Mouse (Mus musculus) cerebellum, adult 11-12 months (tissue): Measurements from ENCODE around the gene Lrp11.
"Not testable (repeated sequence)": the region's sequence is repeated elsewhere in the genome, so short reads cannot be mapped to it uniquely, and the experiment has no call there.

Experiments
- DNase-seq: peaks from one replicate; pipeline ENCODE4 v3.0.0; 2022

Gene Lrp11

DNA sequence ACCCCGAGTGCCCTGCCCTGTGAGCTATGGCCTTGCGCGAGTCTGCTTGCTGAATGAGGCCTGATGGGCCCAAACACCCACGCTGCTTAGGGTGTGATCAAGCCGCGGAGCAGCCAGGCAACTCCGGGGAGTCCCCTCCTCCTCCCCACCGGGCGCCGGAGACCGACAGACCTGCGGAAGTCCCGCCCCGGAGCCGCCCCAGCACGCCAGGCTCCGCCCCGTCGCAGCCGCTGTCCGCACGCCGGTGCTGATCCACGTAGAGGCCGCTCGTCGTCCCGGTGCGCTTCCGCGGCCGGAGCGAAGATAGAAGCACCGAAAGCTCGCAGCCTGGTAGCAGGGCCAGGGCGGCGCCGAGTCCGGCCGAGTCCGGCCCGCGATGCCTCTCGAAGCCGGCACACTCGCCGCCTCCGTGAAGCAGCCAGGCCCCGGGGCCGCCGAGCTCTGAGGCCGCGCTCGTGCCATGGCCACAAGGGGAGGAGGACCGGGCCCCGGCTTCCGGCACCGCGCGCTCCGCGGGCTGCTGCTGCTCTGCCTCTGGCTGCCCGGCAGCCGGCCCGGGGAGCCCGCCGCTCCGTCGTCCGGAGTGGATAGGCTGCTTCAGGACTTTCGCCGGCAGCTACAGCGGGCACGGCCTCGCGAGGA is at the start of gene Lrp11:
Gene Lrp11, plus strand, starts transcription at position 209 of the 642 bp plus-strand sequence.
- DNase-seq: peak; percentile 88

DNA sequence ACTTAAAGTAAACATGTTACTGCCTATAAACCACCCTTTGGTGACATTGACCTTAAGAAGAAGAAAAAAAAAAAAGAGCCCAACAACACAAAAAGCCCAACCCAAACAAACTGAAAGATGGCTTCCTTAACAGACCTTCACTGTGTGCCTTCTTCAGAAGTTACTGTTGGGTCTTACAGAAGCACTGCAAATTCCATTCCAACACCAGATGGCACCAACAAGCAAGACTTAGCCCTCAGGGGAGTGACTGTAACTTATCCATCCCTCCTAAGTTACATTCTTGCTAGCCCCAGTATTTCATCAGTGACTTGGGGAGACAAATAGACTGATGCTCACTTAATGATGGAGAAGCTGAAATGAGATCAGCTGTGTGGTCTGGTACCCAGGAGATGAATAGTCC is 11.6 kb upstream of the Lrp11 start:
- no peak for DNase-seq

DNA sequence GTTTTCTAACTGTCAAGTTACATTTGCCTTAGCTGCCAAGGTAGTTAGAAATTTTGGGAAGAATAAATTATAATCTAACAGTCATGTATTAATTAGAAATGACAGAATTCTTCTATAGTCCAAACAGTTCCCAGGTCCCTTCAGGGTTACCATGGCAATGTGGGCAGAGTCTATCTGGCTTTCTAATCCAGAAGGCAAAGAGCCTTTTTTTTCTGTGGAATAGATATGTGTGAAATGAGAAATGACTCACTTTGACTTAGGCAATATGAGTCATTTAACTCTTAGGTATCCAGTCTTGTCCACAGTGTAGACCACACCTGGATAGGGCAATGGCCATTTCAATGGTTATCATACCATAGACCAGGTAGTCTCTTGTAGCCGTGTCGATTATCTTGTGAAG is 8.2 kb upstream of the Lrp11 start:
- no peak for DNase-seq

DNA sequence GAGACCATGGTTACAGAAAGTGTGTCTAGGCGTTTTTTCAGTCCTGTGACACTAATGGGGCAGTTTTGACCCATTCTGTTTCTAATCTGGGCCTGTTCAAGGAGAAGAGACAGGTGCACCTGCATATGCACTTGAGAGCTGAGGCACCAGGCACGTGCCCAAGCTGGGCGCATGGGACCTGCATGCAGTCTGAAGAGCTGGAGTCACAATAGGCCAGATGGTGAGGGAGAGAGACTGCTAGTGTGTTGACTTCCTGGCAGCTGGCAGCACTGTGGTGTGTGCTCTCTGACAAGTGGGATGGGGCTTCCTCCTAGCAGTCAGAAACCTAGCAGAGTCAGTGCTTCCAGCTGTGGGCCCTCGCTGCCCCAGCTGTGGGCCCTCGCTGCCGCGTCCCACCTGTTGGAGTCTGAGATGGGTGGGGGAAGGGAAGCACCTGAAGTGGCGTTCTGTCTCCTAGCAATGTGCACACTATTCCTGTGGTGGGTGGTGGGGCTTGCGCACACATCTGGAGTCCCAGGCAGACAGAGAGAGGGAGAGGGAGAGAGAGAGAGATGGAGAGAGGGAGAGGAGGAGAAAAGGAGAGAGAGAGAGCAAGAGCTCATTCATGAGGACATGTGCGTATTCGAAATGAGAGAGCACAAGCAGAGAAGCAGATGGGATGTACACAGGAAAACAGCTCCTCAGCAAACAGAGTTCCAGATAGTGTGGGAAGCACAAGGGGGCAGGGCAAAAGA is 7.3 kb upstream of the Lrp11 start:
- DNase-seq: no peak

DNA sequence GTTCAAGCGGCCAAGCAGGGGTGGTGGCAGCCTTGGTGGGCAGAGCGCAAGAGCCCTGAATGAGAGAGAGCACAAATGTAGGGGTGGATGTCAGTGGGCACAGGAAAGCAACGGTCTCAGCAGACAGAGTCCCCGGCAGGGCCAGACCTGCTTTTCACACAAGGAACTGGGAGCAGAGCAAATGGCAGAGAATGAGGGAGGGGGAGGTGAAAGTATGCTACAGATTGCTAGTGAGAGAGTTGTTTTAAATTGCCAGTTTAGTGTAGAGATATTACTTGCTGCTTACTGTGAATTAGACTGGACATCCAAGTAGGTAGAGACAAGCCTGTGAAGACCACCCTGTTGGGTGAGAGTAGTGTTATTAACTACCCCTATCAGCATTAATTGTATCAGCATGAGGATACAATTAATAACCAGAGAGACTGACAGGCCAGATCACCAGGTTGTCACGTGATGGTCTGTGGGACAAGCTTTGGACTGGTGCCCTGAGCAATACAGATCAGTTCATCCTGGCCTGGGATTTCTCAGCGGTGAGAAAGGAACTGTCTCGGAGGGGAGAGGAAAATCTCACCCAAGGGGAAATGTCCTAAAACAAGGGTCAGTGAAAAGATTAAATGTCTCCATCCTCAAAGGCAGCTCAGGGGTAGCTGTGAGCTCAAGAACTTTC is 6.6 kb upstream of the Lrp11 start:
- no peak for DNase-seq

DNA sequence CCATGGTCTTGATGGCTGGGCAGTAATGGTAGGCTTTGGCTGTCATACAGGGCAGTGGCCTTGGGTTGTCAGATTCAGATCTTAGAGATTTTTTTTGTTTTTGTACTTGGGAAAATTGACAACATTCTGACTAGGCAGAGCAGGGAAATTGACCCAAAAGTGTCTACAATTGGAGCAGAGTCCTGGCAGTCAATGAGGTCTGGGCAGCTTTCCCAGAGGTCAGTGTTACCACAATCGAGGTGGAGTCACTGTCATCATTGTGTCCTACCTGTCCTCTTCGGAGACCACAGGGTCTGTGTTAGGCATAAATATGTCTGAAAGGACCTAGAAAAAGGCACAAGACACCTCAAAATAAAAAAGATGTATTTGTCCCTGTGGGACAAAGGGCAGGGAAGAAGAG is 2.8 kb upstream of the Lrp11 start:
- no peak for DNase-seq

DNA sequence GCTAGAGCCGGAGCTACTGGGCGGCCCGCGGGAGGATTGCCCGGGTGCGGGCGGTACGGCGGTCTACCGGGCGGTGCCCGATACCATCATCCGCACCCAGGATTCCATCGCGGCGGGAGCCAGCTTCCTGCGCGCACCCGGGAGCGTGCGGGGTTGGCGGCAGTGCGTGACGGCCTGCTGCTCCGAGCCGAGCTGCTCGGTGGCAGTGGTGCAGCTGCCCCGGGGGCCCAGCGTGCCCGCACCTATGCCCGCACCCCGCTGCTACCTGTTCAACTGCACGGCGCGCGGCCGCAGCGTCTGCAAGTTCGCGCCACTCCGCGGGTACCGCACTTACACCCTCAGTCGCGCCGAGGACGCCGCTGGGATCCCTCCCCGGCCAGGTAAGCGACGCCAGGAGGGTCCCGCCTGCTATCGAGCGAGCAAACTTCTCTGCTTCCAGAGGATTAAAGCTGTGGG is 662 bp downstream of the Lrp11 start:
- no peak for DNase-seq

DNA sequence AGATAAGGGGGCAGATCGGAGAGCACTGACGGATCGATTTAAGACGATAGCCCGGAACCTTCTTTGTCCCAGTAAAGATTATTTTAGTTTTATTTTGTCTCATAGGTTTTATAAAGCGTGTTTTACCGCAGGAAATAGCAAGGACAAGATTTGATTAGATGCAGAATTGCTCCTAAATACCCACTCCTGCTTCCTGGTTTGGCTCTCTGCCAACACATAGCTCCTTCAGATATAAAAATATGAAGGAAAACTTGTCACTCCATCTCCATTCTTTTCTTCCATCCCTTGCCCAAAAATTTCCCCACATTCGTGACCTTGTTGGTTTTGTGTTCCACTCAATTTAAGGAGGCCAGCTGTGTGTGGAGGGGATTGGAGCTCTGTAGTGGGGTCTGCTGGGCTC is 1.2 kb downstream of the Lrp11 start:
- no peak for DNase-seq

DNA sequence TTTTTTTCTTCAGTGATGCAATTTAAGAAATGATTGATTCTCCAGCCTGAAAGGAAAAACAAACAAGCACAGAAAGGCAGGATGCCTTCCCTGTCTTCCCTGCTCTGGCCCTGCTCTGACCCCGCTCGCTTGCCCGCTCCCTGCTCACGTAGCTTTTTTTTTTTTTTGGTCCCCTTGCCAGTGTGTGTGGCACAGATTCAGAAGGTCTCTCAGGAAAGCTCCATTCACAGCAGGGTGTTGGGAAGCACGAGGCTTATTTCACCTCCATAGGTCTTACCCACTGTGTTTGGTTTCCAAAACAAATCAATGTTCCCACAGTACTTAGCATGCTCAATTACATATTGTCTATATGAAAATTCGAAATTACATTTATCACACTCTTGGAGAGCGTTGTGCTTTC is 5.2 kb downstream of the Lrp11 start:
- no peak for DNase-seq

DNA sequence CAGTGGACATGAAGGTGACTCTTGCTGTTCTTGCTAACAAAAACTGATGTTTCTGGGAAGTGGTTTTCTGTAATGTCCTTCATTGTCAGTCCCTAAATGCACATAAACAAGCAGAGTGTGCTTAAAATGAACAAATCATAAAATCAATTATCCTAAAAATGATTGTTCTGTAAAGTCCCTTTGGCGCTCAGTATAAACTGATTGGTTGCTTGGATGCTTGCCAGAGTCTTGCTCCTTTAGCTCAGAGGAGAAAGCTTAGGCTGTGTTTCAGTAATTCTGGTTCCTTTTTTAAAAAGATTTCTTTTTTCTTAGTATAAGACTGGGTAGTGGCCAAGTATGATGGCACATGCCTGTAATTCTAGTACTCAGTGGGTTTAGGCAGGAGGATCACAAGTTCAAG is 6.7 kb downstream of the Lrp11 start:
- no peak for DNase-seq

DNA sequence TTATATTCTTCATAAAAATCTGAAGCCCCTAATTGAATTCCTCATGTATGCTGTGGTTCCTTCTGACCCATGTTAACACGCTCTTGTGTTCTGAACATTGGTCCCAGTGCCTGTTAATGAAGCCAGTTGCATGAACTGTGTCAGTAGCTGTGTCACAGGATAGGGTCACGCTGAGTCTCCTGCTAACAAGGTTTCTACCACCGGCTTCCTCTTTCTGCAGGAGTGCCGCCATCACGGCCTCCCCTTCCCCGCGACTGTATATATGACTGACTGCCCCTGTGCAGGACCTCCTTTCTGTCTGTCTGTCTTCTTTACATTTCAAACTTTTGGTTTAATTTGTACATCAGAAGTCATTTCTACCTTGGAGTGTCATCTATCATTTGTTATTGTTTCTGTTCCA is 8.6 kb downstream of the Lrp11 start:
- DNase-seq: no peak

DNA sequence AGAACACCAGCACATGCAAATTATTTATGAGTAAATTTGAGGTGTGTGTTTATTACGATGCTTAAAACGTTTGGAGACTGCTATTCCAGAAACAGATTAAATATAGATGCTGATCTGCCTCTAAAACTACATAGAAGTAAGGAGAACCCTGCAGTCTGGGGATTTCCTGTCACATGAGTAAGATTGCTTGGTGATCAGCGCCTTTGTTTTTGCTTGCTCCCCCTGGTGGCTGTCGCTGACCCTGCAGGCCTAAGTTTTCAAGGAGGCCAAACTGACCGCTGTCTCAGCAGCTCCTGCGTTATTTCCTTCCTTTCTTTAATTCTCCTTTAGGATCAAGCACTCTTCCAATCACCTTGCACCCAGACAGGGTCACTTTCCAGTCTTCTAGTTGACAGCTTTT is 11.0 kb downstream of the Lrp11 start:
- DNase-seq: peak; percentile 55

DNA sequence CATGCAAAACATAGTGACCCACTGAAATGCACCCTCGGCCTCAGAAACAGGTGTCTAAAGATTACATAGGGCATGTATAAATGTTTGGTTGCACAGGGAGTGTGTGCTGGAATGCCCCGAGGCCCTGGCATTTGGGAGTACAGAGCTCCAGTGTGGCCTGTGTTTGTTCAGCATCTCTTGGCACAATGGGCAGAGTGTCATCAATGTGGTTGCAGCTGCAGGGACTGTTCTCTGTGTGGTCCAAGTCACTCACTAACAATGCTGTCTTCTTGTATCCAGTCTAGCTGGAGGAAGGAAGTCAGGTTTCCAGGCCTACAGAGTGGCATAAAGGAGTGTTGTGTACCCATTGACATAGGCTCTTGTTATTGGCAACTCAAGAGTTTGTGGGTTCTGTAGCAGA is 15.6 kb downstream of the Lrp11 start:
- DNase-seq: no peak

DNA sequence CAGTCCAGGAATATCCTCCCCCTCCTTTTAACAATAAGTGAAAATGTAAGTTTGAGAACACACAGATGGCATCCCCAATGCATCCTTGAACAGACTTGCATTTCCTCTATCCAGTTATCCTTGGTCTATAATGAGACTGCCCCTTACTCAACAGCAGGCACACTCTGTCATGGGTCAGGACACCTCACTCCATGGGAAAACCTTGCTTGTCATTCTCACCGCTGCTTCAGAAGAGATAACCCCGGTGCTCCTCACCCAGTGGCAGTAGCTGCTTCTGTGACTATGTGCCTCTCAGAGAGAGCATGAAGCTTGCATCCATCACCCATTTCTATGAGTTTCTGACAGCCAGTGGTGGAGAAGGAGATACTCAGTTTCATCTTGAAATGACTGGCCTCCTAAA is 16.8 kb downstream of the Lrp11 start:
- no peak for DNase-seq

DNA sequence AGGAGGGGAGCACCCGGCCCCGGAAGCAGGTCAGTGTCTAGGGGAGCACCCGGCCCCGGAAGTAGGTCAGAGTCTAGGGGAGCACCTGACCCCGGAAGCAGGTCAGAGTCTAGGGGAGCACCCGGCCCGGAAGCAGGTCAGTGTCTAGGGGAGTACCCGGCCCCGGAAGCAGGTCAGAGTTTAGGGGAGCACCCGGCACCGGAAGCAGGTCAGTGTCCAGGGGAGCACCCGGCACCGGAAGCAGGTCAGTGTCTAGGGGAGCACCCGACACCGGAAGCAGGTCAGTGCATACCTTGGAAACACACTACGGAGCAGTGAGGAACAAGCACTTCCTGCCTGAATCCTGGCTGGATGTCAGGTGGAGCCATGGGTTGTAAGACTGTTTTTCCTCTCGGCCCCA is 19.0 kb downstream of the Lrp11 start:
- no peak for DNase-seq

DNA sequence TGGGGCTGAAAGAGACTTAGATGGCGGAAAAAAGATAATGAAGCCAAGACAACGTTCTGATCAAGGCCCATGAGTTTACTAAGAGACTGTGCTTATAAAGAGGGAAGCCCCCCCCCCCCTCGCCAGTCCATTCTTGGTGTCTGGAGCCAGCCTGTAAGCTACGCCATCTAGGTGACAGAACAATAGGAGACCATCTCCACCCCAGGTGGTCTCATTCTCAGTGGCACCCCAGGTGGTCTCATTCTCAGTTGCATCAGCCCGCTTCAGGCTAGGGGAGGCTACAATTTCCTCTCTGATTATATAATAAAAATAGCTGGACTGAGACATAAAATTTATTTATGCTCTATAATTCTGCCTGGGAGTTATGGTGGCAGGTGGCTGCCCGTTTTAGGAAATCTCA is 22.0 kb downstream of the Lrp11 start:
- no peak for DNase-seq

DNA sequence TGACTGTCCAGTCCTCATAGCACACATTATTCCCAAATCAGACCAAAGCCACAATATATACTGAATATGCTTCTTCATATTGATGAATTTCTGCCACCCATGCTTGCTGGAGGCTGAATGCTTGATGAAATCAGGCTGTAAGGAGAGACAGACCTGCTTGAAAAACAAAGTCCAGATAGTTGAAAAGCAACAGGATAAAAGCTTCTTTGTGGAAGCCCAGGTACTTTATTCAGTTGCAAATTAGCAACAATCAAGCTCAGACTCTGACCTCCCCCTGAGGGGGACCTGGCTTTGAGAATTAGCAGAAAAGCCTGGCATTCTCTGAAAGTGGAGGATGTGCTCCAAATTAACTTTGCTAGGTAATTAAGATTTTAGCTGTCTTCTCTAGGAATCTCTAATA is 22.6 kb downstream of the Lrp11 start:
- DNase-seq: not testable (repeated sequence)

DNA sequence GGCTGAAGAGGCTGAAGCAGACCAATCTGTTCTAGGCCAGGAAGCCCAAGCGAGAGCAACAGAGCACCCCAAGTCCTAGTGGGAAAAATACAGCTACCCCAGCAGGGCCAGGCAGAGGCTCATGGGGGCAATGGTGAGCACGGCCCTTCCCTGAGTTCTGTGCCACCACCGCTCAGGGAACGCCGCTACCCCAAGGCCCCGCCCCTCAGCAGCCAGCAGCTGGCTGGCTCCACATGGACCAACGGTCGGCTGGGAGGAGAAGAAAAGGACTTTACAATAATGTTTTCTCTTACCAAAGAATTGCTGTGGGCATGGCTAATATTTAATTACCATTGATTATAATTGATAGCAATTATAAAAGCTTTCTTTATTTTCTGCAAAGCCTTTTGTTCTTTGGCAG is 25.2 kb downstream of the Lrp11 start:
- DNase-seq: no peak

DNA sequence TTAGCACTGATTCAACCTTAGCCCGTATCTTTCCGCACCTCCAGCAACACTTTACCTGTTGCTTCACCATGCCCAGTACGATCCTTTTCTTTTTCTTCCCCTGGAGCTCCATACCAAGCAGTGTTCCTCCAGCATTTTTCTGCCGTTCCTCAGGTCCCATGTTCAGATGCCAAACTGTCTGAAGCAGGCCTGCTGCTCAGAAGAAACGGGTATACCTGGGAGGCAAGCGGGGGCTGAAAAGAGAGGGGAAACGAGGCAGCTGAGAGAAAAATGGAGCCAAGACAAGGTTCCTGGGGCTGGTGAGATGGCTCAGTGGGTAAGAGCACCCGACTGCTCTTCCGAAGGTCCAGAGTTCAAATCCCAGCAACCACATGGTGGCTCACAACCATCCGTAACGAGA is 27.5 kb downstream of the Lrp11 start:
- DNase-seq: not testable (repeated sequence)

DNA sequence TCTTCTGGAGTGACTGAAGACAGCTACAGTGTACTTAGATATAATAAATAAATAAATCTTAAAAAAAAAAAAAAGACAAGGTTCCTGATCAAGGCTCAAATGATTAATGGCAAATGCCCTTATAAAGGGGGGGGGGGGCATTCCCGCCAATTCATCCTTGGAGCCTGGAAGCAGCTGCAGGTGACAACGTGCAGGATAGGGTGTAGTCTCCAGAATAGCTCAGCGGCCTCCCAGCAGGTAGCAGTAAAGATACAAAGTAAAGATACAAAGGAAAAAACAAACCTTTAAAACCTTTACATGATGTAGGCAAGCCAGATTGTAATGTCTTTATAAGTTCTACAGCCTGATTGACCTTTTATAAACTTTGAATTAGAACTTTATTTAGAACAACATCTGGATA is 28.0 kb downstream of the Lrp11 start:
- DNase-seq: not testable (repeated sequence)

DNA sequence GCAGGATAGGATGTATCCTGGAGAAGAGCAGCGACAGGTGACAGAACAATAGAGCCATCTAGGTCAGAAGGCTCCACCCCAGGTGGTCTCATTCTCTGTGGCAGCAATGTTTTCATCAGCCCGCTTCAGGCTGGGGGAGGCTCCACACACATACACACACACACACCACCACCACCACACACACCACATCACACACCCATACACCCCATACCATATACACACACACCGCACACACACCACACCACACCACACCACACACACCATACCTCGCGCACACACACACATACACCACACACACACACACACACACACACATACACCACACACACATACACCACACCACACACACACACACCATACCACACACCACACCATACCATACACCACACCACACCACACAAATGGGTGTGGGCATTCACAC is 30.2 kb downstream of the Lrp11 start:
- no peak for DNase-seq

DNA sequence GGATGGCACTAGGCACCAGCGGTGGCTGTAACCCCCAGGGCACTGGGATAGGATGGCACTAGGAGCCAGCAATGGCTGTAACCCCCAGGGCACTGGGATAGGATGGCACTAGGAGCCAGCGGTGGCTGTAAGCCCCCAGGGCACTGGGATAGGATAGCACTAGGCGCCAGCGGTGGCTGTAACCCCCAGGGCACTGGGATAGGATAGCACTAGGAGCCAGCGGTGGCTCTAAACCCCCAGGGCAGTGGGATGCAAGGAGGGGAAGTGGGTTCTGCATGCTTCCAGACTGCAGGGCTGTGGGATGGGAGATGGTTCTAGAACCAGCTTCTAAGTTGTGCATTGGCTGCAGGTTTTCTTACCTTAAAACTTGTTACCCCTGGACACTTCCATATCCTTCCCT is 31.1 kb downstream of the Lrp11 start:
- DNase-seq: no peak

DNA sequence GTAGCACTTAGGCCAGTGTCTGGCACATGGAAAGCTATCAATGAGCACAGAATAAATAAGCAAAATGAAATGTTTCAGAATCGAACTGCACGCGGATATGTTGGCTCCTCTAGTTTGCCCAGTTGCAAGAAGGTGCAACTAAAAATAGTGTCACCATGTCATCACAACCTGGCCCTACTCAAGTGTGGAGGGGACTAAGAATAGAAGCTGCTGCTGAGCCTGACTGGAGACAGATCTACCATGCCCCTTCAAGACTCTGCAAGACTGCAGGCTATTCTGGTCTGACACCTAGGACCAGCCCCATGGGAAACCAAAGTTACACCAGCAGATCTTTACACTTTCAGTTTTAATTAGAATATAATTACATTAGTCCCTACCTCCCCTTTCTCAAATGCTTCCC is 32.8 kb downstream of the Lrp11 start:
- no peak for DNase-seq

DNA sequence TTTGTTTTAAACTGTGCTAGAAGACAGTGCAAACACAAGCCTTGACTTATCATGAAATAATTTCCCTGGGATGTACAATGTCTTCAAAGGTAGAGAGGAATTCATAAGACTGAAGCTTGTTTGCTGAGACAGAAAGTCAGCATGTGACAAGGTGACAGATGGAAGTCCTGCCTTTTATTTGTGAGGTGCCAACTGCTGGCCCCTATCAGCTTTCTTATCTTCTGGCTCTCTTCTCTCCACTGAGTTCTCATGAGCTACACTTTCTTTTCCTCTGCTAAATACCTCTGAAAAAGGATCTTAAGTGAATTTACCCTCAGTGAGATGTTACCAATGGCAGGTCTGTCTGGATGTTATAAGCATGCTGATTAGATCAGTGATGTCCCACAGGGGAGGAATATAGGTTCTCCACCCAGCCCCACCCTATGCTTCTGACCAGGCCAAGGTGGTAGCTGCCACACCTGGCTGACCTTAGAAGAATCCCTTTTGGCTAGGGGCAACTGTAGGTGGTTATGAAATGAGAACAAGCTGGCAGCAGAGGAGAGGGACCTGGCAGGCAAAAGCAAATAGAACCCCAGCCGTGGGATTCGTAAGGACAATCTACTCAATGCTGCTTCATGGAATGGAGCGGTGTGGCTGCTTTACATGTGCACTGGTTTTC is 34.4 kb downstream of the Lrp11 start:
- no peak for DNase-seq
